Mouse (Mus musculus) thymus, postnatal 14 days (tissue): ENCODE measurements around the gene Slc25a11.

Experiments used
- DNase-seq: peaks from one replicate; pipeline ENCODE4 v3.0.0; 2021

Gene Slc25a11

GRCm38 (mm10) chr11:70619101-70619500 lies 28.2 kb downstream of the Slc25a11 start, which contains the start of gene Chrne:
Chrne (minus strand) TSS chr11:70619216.
- DNase-seq = no peak

GRCm38 (mm10) chr11:70615516-70616093 lies 31.7 kb downstream of the Slc25a11 start, which contains the start of gene 4930544D05Rik:
4930544D05Rik (plus strand) TSS chr11:70615848.
- DNase-seq = no peak

- peak; percentile 83 for DNase-seq
Observed at GRCm38 (mm10) chr11:70615074-70615473, 32.2 kb downstream of the Slc25a11 start.

- DNase-seq = no peak
Observed at GRCm38 (mm10) chr11:70612505-70612904, 34.8 kb downstream of the Slc25a11 start.

GRCm38 (mm10) chr11:70610752-70611151 lies 36.5 kb downstream of the Slc25a11 start:
- DNase-seq = no peak

- DNase-seq = peak; percentile 56
Observed at GRCm38 (mm10) chr11:70608381-70609066, 38.8 kb downstream of the Slc25a11 start.

GRCm38 (mm10) chr11:70607611-70608010 lies 39.7 kb downstream of the Slc25a11 start:
- DNase-seq = no peak

- no peak for DNase-seq
Observed at GRCm38 (mm10) chr11:70606717-70607116, 40.6 kb downstream of the Slc25a11 start.

GRCm38 (mm10) chr11:70605024-70605566 lies 42.2 kb downstream of the Slc25a11 start:
- peak; percentile 77 for DNase-seq

- no peak for DNase-seq
Observed at GRCm38 (mm10) chr11:70598451-70598953, 48.8 kb downstream of the Slc25a11 start.

- DNase-seq = no peak
Observed at GRCm38 (mm10) chr11:70597301-70597700, 50.0 kb downstream of the Slc25a11 start.

GRCm38 (mm10) chr11:70596094-70596493 lies 51.2 kb downstream of the Slc25a11 start:
- no peak for DNase-seq

GRCm38 (mm10) chr11:70595638-70596037 lies 51.6 kb downstream of the Slc25a11 start:
- DNase-seq = no peak

GRCm38 (mm10) chr11:70594253-70594989 lies 52.9 kb downstream of the Slc25a11 start:
- DNase-seq = no peak
